Mouse (Mus musculus) MEL (cell line): ENCODE measurements around the gene Miga2. TPM values are rescaled to one million over a fixed set of nuclear protein-coding genes. Genes with fewer than 3 reads are reported as not detected.

Experiments
- DNase-seq: peaks from one replicate; pipeline ENCODE4 v3.0.0; 2011; ENCODE audit warnings: low read depth, low spot score
- H3K27ac ChIP-seq: 2 replicates; pipeline ENCODE4 v1.5.1; 2012; ENCODE audit warnings: low read depth, mild to moderate bottlenecking, control low read depth, low read length, moderate library complexity; ENCODE audit not compliant: control insufficient read depth
- H3K27me3 ChIP-seq, 2 experiments: fragments of 150-350 bp in 1 of 2; sonication (generic) in 1 of 2; 2 replicates each; pipeline ENCODE4 v1.6.1; 2012; ENCODE audit warnings: low read length in 2 of 2, mild to moderate bottlenecking in 2 of 2, improper control_type of control experiment in 1 of 2, moderate library complexity in 1 of 2; ENCODE audit not compliant: insufficient read depth in 2 of 2, control insufficient read depth in 1 of 2
- H3K36me3 ChIP-seq, 2 experiments: 2 replicates each; pipeline ENCODE4 v1.6.1; 2012 to 2014; ENCODE audit warnings: low read length in 2 of 2, improper control_type of control experiment in 1 of 2, inconsistent platforms in 1 of 2, mild to moderate bottlenecking in 1 of 2; ENCODE audit not compliant: insufficient read depth in 2 of 2, control insufficient read depth in 1 of 2
- H3K4me1 ChIP-seq, 2 experiments: fragments of 150-350 bp in 1 of 2; sonication (generic) in 1 of 2; 2 replicates each; pipeline ENCODE4 v1.6.1; 2012; ENCODE audit warnings: low read length in 2 of 2, improper control_type of control experiment in 1 of 2, mild to moderate bottlenecking in 1 of 2; ENCODE audit not compliant: insufficient read depth in 2 of 2, control insufficient read depth in 1 of 2
- H3K4me3 ChIP-seq, 2 experiments: fragments of 150-350 bp in 1 of 2; sonication (generic) in 1 of 2; 2 replicates each; pipeline ENCODE4 v1.5.1; 2012; ENCODE audit warnings: low read depth in 2 of 2, low read length in 2 of 2, mild to moderate bottlenecking in 2 of 2, moderate library complexity in 2 of 2, control low read depth in 1 of 2, improper control_type of control experiment in 1 of 2; ENCODE audit not compliant: control insufficient read depth in 1 of 2, insufficient read depth in 1 of 2
- H3K79me2 ChIP-seq: 2 replicates; pipeline ENCODE4 v1.6.1; 2012; ENCODE audit warnings: mild to moderate bottlenecking, low read length, moderate library complexity; ENCODE audit not compliant: control insufficient read depth, poor library complexity, insufficient read depth
- H3K9ac ChIP-seq: 2 replicates; pipeline ENCODE4 v1.6.1; 2012; ENCODE audit warnings: low read depth, mild to moderate bottlenecking, control low read depth, low read length, moderate library complexity; ENCODE audit not compliant: control insufficient read depth, poor library complexity, severe bottlenecking
- H3K9me3 ChIP-seq: fragments of 150-350 bp; sonication (generic); replicated peaks from 2 replicates; pipeline ENCODE4 v1.6.1; 2012; ENCODE audit warnings: mild to moderate bottlenecking, low read length, improper control_type of control experiment, moderate library complexity; ENCODE audit not compliant: insufficient read depth
- BHLHE40 ChIP-seq: IDR thresholded peaks from 2 replicates; pipeline ENCODE4 v1.6.1; 2012; ENCODE audit warnings: low read depth, mild to moderate bottlenecking, inconsistent platforms, low read length, improper control_type of control experiment, borderline replicate concordance
- CHD1 ChIP-seq: IDR thresholded peaks from 2 replicates; pipeline ENCODE4 v1.6.1; 2012; ENCODE audit warnings: low read depth, mild to moderate bottlenecking, inconsistent platforms, low read length, improper control_type of control experiment
- CHD2 ChIP-seq: IDR thresholded peaks from 2 replicates; pipeline ENCODE4 v1.6.1; 2011; ENCODE audit warnings: low read length, improper control_type of control experiment
- CTCF ChIP-seq, 3 experiments: IDR thresholded peaks in 2 of 3; conservative IDR thresholded peaks in 1 of 3; 2 replicates each; pipeline ENCODE4 v1.5.1; 2011 to 2012; ENCODE audit warnings: low read length in 3 of 3, low read depth in 2 of 3, mild to moderate bottlenecking in 2 of 3, improper control_type of control experiment in 1 of 3, inconsistent platforms in 1 of 3, mixed read lengths in 1 of 3, moderate library complexity in 1 of 3; ENCODE audit not compliant: control insufficient read depth in 1 of 3, insufficient read depth in 1 of 3, poor library complexity in 1 of 3, severe bottlenecking in 1 of 3
- E2F4 ChIP-seq: IDR thresholded peaks from 2 replicates; pipeline ENCODE4 v1.6.1; 2011; ENCODE audit warnings: low read depth, low read length, improper control_type of control experiment, borderline replicate concordance
- ELF1 ChIP-seq: IDR thresholded peaks from 2 replicates; pipeline ENCODE4 v1.6.1; 2014; ENCODE audit warnings: low read depth, mild to moderate bottlenecking, inconsistent platforms, low read length, improper control_type of control experiment, moderate library complexity
- EP300 ChIP-seq, 2 experiments: IDR thresholded peaks; 2 replicates each; pipeline ENCODE4 v1.6.1; 2011; ENCODE audit warnings: improper control_type of control experiment in 2 of 2, low read length in 2 of 2, low read depth in 1 of 2, mild to moderate bottlenecking in 1 of 2
- ETS1 ChIP-seq: IDR thresholded peaks from 2 replicates; pipeline ENCODE4 v1.6.1; 2012; ENCODE audit warnings: low read depth, mild to moderate bottlenecking, inconsistent platforms, low read length, improper control_type of control experiment, moderate library complexity
- GABPA ChIP-seq: IDR thresholded peaks from 2 replicates; pipeline ENCODE4 v1.6.1; 2012; ENCODE audit warnings: low read depth, mild to moderate bottlenecking, inconsistent platforms, low read length, improper control_type of control experiment, moderate library complexity
- GATA1 ChIP-seq: IDR thresholded peaks from 2 replicates; pipeline ENCODE4 v1.6.1; 2011; ENCODE audit warnings: low read depth, low read length, improper control_type of control experiment
- HCFC1 ChIP-seq: IDR thresholded peaks from 2 replicates; pipeline ENCODE4 v1.6.1; 2012; ENCODE audit warnings: low read depth, mild to moderate bottlenecking, inconsistent platforms, low read length, improper control_type of control experiment, moderate library complexity
- JUND ChIP-seq: IDR thresholded peaks from 2 replicates; pipeline ENCODE4 v1.6.1; 2011; ENCODE audit warnings: low read depth, mild to moderate bottlenecking, improper control_type of control experiment, low read length
- KAT2A ChIP-seq: conservative IDR thresholded peaks from 2 replicates; pipeline ENCODE4 v1.6.1; 2012; ENCODE audit warnings: low read depth, low read length, improper control_type of control experiment, inconsistent platforms
- MAZ ChIP-seq: IDR thresholded peaks from 2 replicates; pipeline ENCODE4 v1.6.1; 2012; ENCODE audit warnings: low read depth, mild to moderate bottlenecking, inconsistent platforms, low read length, improper control_type of control experiment
- MEF2A ChIP-seq: IDR thresholded peaks from 2 replicates; pipeline ENCODE4 v1.6.1; 2014; ENCODE audit warnings: low read depth, mild to moderate bottlenecking, inconsistent platforms, low read length, improper control_type of control experiment; ENCODE audit not compliant: poor library complexity, insufficient replicate concordance, severe bottlenecking; ENCODE audit errors: extremely low read depth
- MXI1 ChIP-seq: IDR thresholded peaks from 2 replicates; pipeline ENCODE4 v1.6.1; 2011; ENCODE audit warnings: mild to moderate bottlenecking, low read depth, low read length, improper control_type of control experiment
- MYB ChIP-seq: IDR thresholded peaks from 2 replicates; pipeline ENCODE4 v1.6.1; 2011; ENCODE audit warnings: mild to moderate bottlenecking, low read depth, low read length, improper control_type of control experiment
- MYC ChIP-seq: IDR thresholded peaks from 2 replicates; pipeline ENCODE4 v1.6.1; 2011; ENCODE audit warnings: low read depth, mild to moderate bottlenecking, low read length, improper control_type of control experiment, moderate library complexity
- NELFE ChIP-seq: IDR thresholded peaks from 2 replicates; pipeline ENCODE4 v1.6.1; 2011; ENCODE audit warnings: low read depth, low read length, improper control_type of control experiment
- NRF1 ChIP-seq: IDR thresholded peaks from 2 replicates; pipeline ENCODE4 v1.6.1; 2014; ENCODE audit warnings: low read depth, mild to moderate bottlenecking, inconsistent platforms, low read length, improper control_type of control experiment, moderate library complexity; ENCODE audit not compliant: poor library complexity, insufficient read depth, severe bottlenecking
- POLR2A ChIP-seq, 2 experiments: IDR thresholded peaks; 2 replicates each; pipeline ENCODE4 v1.6.1; 2011 to 2012; ENCODE audit warnings: low read length in 2 of 2, mild to moderate bottlenecking in 2 of 2, control low read depth in 1 of 2, improper control_type of control experiment in 1 of 2, low read depth in 1 of 2, moderate library complexity in 1 of 2; ENCODE audit not compliant: control insufficient read depth in 1 of 2, insufficient read depth in 1 of 2, poor library complexity in 1 of 2
- POLR2AphosphoS5 ChIP-seq: IDR thresholded peaks from 2 replicates; pipeline ENCODE4 v1.6.1; 2012; ENCODE audit warnings: low read depth, borderline replicate concordance, mild to moderate bottlenecking, inconsistent platforms, low read length, moderate library complexity, mixed read lengths
- RAD21 ChIP-seq: IDR thresholded peaks from 2 replicates; pipeline ENCODE4 v1.6.1; 2011; ENCODE audit warnings: mild to moderate bottlenecking, low read depth, low read length, improper control_type of control experiment
- RCOR1 ChIP-seq: IDR thresholded peaks from 2 replicates; pipeline ENCODE4 v1.6.1; 2012; ENCODE audit warnings: low read depth, mild to moderate bottlenecking, inconsistent platforms, low read length, improper control_type of control experiment
- SMC3 ChIP-seq: IDR thresholded peaks from 2 replicates; pipeline ENCODE4 v1.6.1; 2011; ENCODE audit warnings: low read depth, low read length, improper control_type of control experiment
- TAL1 ChIP-seq: IDR thresholded peaks from 2 replicates; pipeline ENCODE4 v1.6.1; 2012; ENCODE audit warnings: mild to moderate bottlenecking, inconsistent platforms, low read length, moderate library complexity, mixed read lengths
- TBP ChIP-seq: IDR thresholded peaks from 2 replicates; pipeline ENCODE4 v1.8.0; 2011; ENCODE audit warnings: low read depth, low read length, improper control_type of control experiment
- TCF12 ChIP-seq: IDR thresholded peaks from 2 replicates; pipeline ENCODE4 v1.6.1; 2014; ENCODE audit warnings: low read depth, mild to moderate bottlenecking, inconsistent platforms, low read length, improper control_type of control experiment, moderate library complexity
- UBTF ChIP-seq: IDR thresholded peaks from 2 replicates; pipeline ENCODE4 v1.6.1; 2012; ENCODE audit warnings: low read depth, mild to moderate bottlenecking, inconsistent platforms, low read length, improper control_type of control experiment, moderate library complexity, borderline replicate concordance; ENCODE audit not compliant: insufficient read depth
- USF1 ChIP-seq: IDR thresholded peaks from 2 replicates; pipeline ENCODE4 v1.6.1; 2014; ENCODE audit warnings: low read depth, mild to moderate bottlenecking, inconsistent platforms, low read length, improper control_type of control experiment, moderate library complexity
- ZC3H11A ChIP-seq: IDR thresholded peaks from 2 replicates; pipeline ENCODE4 v1.6.1; 2012; ENCODE audit warnings: low read depth, mild to moderate bottlenecking, inconsistent platforms, low read length, improper control_type of control experiment
- ZKSCAN1 ChIP-seq: IDR thresholded peaks from 2 replicates; pipeline ENCODE4 v1.6.1; 2012; ENCODE audit warnings: low read depth, mild to moderate bottlenecking, inconsistent platforms, low read length, improper control_type of control experiment, moderate library complexity
- ZMIZ1 ChIP-seq: IDR thresholded peaks from 2 replicates; pipeline ENCODE4 v1.6.1; 2012; ENCODE audit warnings: low read depth, mild to moderate bottlenecking, inconsistent platforms, low read length, improper control_type of control experiment, moderate library complexity
- ZNF384 ChIP-seq: IDR thresholded peaks from 2 replicates; pipeline ENCODE4 v1.6.1; 2012; ENCODE audit warnings: low read depth, mild to moderate bottlenecking, inconsistent platforms, low read length, improper control_type of control experiment
- polyA plus RNA-seq, 2 experiments: library from polyadenylated mRNA; stranded (reverse) in 1 of 2; unstranded in 1 of 2; fragments of >175 nt in 1 of 2; fragments of >200 nt in 1 of 2; gene quantifications; 2 replicates each; pipeline versions ENCODE4 v1.2.1 to v1.2.4; 2012; ENCODE audit warnings: low replicate concordance in 2 of 2, low read depth in 1 of 2; ENCODE audit not compliant: insufficient read length in 2 of 2, insufficient read depth in 1 of 2, missing spikeins in 1 of 2
- total RNA-seq: library from RNA; depleted of rRNA; stranded (reverse); fragments of 300-350 nt; gene quantifications from 2 replicates; pipeline ENCODE4 v1.2.3, GENCODE M21; 2012

The Miga2 gene
- total and polyA plus RNA-seq, 3 experiments: 20.3 to 25.8 TPM; not detected in 1

- H3K27ac ChIP-seq: peak within 1 kb of the TSS; percentile 13; the same call in 1 of the 2 replicates
- H3K9me3 ChIP-seq: no peaks in the 10 kb centered on the region
- peak within 1 kb of the TSS; percentile 81 to 83 for H3K4me3 ChIP-seq
- peaks cover 0 to 3% of the 10 kb centered on the region in 2 experiments; a peak in 2 of 4 replicates for H3K36me3 ChIP-seq
- H3K9ac ChIP-seq: peak within 1 kb of the TSS; percentile 73
- no peaks in the 10 kb centered on the region; the same call in 1 of the 2 replicates for H3K79me2 ChIP-seq
- no peaks in the 10 kb centered on the region for H3K27me3 ChIP-seq
- peaks cover 0 to 15% of the 10 kb centered on the region in 2 experiments; a peak in 2 of 4 replicates for H3K4me1 ChIP-seq
- peak; percentile 80 for DNase-seq
- TF ChIP-seq ZMIZ1 (0 out of 2 replicates have a peak, but pooled peaks have one; percentile 36), ZNF384 (no peak), CHD2 (no peak), HCFC1 (peak; percentile 38; the same call in 1 of the 2 replicates), NRF1 (peak; percentile 60; the same call in 1 of the 2 replicates), MAZ (peak; percentile 75; the same call in 1 of the 2 replicates), POLR2A (IDR thresholded peaks at IDR 0.05; ENCODE audit: control insufficient read depth in 1 of 2, insufficient read depth in 1 of 2, low read depth in 1 of 2, low read length in 2 of 2, poor library complexity in 1 of 2) (peak; percentile 64 to 82; a peak in 3 of 4 replicates), CHD1 (no peak), E2F4 (no peak), TCF12 (no peak), ZC3H11A (no peak), RCOR1 (no peak), ELF1 (no peak), MYC (no peak), JUND (no peak), TAL1 (no peak), KAT2A (no peak), GABPA (no peak), ZKSCAN1 (no peak), UBTF (no peak), CTCF (IDR thresholded peaks at IDR 0.05 in 2 of 3, conservative IDR thresholded peaks at IDR 0.05 in 1 of 3; ENCODE audit: control insufficient read depth in 1 of 3, insufficient read depth in 1 of 3, low read depth in 2 of 3, low read length in 3 of 3, poor library complexity in 1 of 3, severe bottlenecking in 1 of 3) (peak in 2 of 3 experiments; percentile 47 to 61; a peak in 5 of 6 replicates), MYB (no peak), BHLHE40 (no peak), SMC3 (no peak), USF1 (no peak), RAD21 (no peak), POLR2AphosphoS5 (no peak), NELFE (peak; percentile 76), EP300 (IDR thresholded peaks at IDR 0.05; ENCODE audit: low read depth in 1 of 2, low read length in 2 of 2) (no peak), TBP (no peak), GATA1 (no peak), MEF2A (no peak), MXI1 (no peak; the same call in 1 of the 2 replicates), ETS1 (no peak)
Measured at GRCm38 (mm10) chr2:30358533-30359531, 5.2 kb upstream of the Miga2 start, which contains the start of gene Sh3glb2. TSS of gene Sh3glb2 (minus strand) at chr2:30359337.
